Mouse (Mus musculus) MEL (cell line): ENCODE data around the gene Trappc2l. TPM values are rescaled to one million over a fixed set of nuclear protein-coding genes. Genes with fewer than 3 reads are reported as not detected.

Experiments
- DNase-seq: peaks from one replicate; pipeline ENCODE4 v3.0.0; 2011; ENCODE audit warnings: low read depth, low spot score
- H3K27ac ChIP-seq: 2 replicates; pipeline ENCODE4 v1.5.1; 2012; ENCODE audit warnings: low read depth, mild to moderate bottlenecking, control low read depth, low read length, moderate library complexity; ENCODE audit not compliant: control insufficient read depth
- H3K27me3 ChIP-seq, 2 experiments: fragments of 150-350 bp in 1 of 2; sonication (generic) in 1 of 2; 2 replicates each; pipeline ENCODE4 v1.6.1; 2012; ENCODE audit warnings: low read length in 2 of 2, mild to moderate bottlenecking in 2 of 2, improper control_type of control experiment in 1 of 2, moderate library complexity in 1 of 2; ENCODE audit not compliant: insufficient read depth in 2 of 2, control insufficient read depth in 1 of 2
- H3K36me3 ChIP-seq, 2 experiments: 2 replicates each; pipeline ENCODE4 v1.6.1; 2012 to 2014; ENCODE audit warnings: low read length in 2 of 2, improper control_type of control experiment in 1 of 2, inconsistent platforms in 1 of 2, mild to moderate bottlenecking in 1 of 2; ENCODE audit not compliant: insufficient read depth in 2 of 2, control insufficient read depth in 1 of 2
- H3K4me1 ChIP-seq, 2 experiments: fragments of 150-350 bp in 1 of 2; sonication (generic) in 1 of 2; 2 replicates each; pipeline ENCODE4 v1.6.1; 2012; ENCODE audit warnings: low read length in 2 of 2, improper control_type of control experiment in 1 of 2, mild to moderate bottlenecking in 1 of 2; ENCODE audit not compliant: insufficient read depth in 2 of 2, control insufficient read depth in 1 of 2
- H3K4me3 ChIP-seq, 2 experiments: fragments of 150-350 bp in 1 of 2; sonication (generic) in 1 of 2; 2 replicates each; pipeline ENCODE4 v1.5.1; 2012; ENCODE audit warnings: low read depth in 2 of 2, low read length in 2 of 2, mild to moderate bottlenecking in 2 of 2, moderate library complexity in 2 of 2, control low read depth in 1 of 2, improper control_type of control experiment in 1 of 2; ENCODE audit not compliant: control insufficient read depth in 1 of 2, insufficient read depth in 1 of 2
- H3K79me2 ChIP-seq: 2 replicates; pipeline ENCODE4 v1.6.1; 2012; ENCODE audit warnings: mild to moderate bottlenecking, low read length, moderate library complexity; ENCODE audit not compliant: control insufficient read depth, poor library complexity, insufficient read depth
- H3K9ac ChIP-seq: 2 replicates; pipeline ENCODE4 v1.6.1; 2012; ENCODE audit warnings: low read depth, mild to moderate bottlenecking, control low read depth, low read length, moderate library complexity; ENCODE audit not compliant: control insufficient read depth, poor library complexity, severe bottlenecking
- H3K9me3 ChIP-seq: fragments of 150-350 bp; sonication (generic); replicated peaks from 2 replicates; pipeline ENCODE4 v1.6.1; 2012; ENCODE audit warnings: mild to moderate bottlenecking, low read length, improper control_type of control experiment, moderate library complexity; ENCODE audit not compliant: insufficient read depth
- BHLHE40 ChIP-seq: IDR thresholded peaks from 2 replicates; pipeline ENCODE4 v1.6.1; 2012; ENCODE audit warnings: low read depth, mild to moderate bottlenecking, inconsistent platforms, low read length, improper control_type of control experiment, borderline replicate concordance
- CHD1 ChIP-seq: IDR thresholded peaks from 2 replicates; pipeline ENCODE4 v1.6.1; 2012; ENCODE audit warnings: low read depth, mild to moderate bottlenecking, inconsistent platforms, low read length, improper control_type of control experiment
- CTCF ChIP-seq, 3 experiments: IDR thresholded peaks in 2 of 3; conservative IDR thresholded peaks in 1 of 3; 2 replicates each; pipeline ENCODE4 v1.5.1; 2011 to 2012; ENCODE audit warnings: low read length in 3 of 3, low read depth in 2 of 3, mild to moderate bottlenecking in 2 of 3, improper control_type of control experiment in 1 of 3, inconsistent platforms in 1 of 3, mixed read lengths in 1 of 3, moderate library complexity in 1 of 3; ENCODE audit not compliant: control insufficient read depth in 1 of 3, insufficient read depth in 1 of 3, poor library complexity in 1 of 3, severe bottlenecking in 1 of 3
- E2F4 ChIP-seq: IDR thresholded peaks from 2 replicates; pipeline ENCODE4 v1.6.1; 2011; ENCODE audit warnings: low read depth, low read length, improper control_type of control experiment, borderline replicate concordance
- ELF1 ChIP-seq: IDR thresholded peaks from 2 replicates; pipeline ENCODE4 v1.6.1; 2014; ENCODE audit warnings: low read depth, mild to moderate bottlenecking, inconsistent platforms, low read length, improper control_type of control experiment, moderate library complexity
- EP300 ChIP-seq, 2 experiments: IDR thresholded peaks; 2 replicates each; pipeline ENCODE4 v1.6.1; 2011; ENCODE audit warnings: improper control_type of control experiment in 2 of 2, low read length in 2 of 2, low read depth in 1 of 2, mild to moderate bottlenecking in 1 of 2
- ETS1 ChIP-seq: IDR thresholded peaks from 2 replicates; pipeline ENCODE4 v1.6.1; 2012; ENCODE audit warnings: low read depth, mild to moderate bottlenecking, inconsistent platforms, low read length, improper control_type of control experiment, moderate library complexity
- HCFC1 ChIP-seq: IDR thresholded peaks from 2 replicates; pipeline ENCODE4 v1.6.1; 2012; ENCODE audit warnings: low read depth, mild to moderate bottlenecking, inconsistent platforms, low read length, improper control_type of control experiment, moderate library complexity
- KAT2A ChIP-seq: conservative IDR thresholded peaks from 2 replicates; pipeline ENCODE4 v1.6.1; 2012; ENCODE audit warnings: low read depth, low read length, improper control_type of control experiment, inconsistent platforms
- MAFK ChIP-seq: IDR thresholded peaks from 2 replicates; pipeline ENCODE4 v1.6.1; 2011; ENCODE audit warnings: low read depth, mild to moderate bottlenecking, low read length, improper control_type of control experiment, borderline replicate concordance
- MEF2A ChIP-seq: IDR thresholded peaks from 2 replicates; pipeline ENCODE4 v1.6.1; 2014; ENCODE audit warnings: low read depth, mild to moderate bottlenecking, inconsistent platforms, low read length, improper control_type of control experiment; ENCODE audit not compliant: poor library complexity, insufficient replicate concordance, severe bottlenecking; ENCODE audit errors: extremely low read depth
- MYB ChIP-seq: IDR thresholded peaks from 2 replicates; pipeline ENCODE4 v1.6.1; 2011; ENCODE audit warnings: mild to moderate bottlenecking, low read depth, low read length, improper control_type of control experiment
- MYC ChIP-seq: IDR thresholded peaks from 2 replicates; pipeline ENCODE4 v1.6.1; 2011; ENCODE audit warnings: low read depth, mild to moderate bottlenecking, low read length, improper control_type of control experiment, moderate library complexity
- NELFE ChIP-seq: IDR thresholded peaks from 2 replicates; pipeline ENCODE4 v1.6.1; 2011; ENCODE audit warnings: low read depth, low read length, improper control_type of control experiment
- NRF1 ChIP-seq: IDR thresholded peaks from 2 replicates; pipeline ENCODE4 v1.6.1; 2014; ENCODE audit warnings: low read depth, mild to moderate bottlenecking, inconsistent platforms, low read length, improper control_type of control experiment, moderate library complexity; ENCODE audit not compliant: poor library complexity, insufficient read depth, severe bottlenecking
- POLR2A ChIP-seq, 2 experiments: IDR thresholded peaks; 2 replicates each; pipeline ENCODE4 v1.6.1; 2011 to 2012; ENCODE audit warnings: low read length in 2 of 2, mild to moderate bottlenecking in 2 of 2, control low read depth in 1 of 2, improper control_type of control experiment in 1 of 2, low read depth in 1 of 2, moderate library complexity in 1 of 2; ENCODE audit not compliant: control insufficient read depth in 1 of 2, insufficient read depth in 1 of 2, poor library complexity in 1 of 2
- POLR2AphosphoS2 ChIP-seq: IDR thresholded peaks from 2 replicates; pipeline ENCODE4 v1.6.1; 2011; ENCODE audit warnings: low read length, improper control_type of control experiment
- POLR2AphosphoS5 ChIP-seq: IDR thresholded peaks from 2 replicates; pipeline ENCODE4 v1.6.1; 2012; ENCODE audit warnings: low read depth, borderline replicate concordance, mild to moderate bottlenecking, inconsistent platforms, low read length, moderate library complexity, mixed read lengths
- SMC3 ChIP-seq: IDR thresholded peaks from 2 replicates; pipeline ENCODE4 v1.6.1; 2011; ENCODE audit warnings: low read depth, low read length, improper control_type of control experiment
- TAL1 ChIP-seq: IDR thresholded peaks from 2 replicates; pipeline ENCODE4 v1.6.1; 2012; ENCODE audit warnings: mild to moderate bottlenecking, inconsistent platforms, low read length, moderate library complexity, mixed read lengths
- TBP ChIP-seq: IDR thresholded peaks from 2 replicates; pipeline ENCODE4 v1.8.0; 2011; ENCODE audit warnings: low read depth, low read length, improper control_type of control experiment
- UBTF ChIP-seq: IDR thresholded peaks from 2 replicates; pipeline ENCODE4 v1.6.1; 2012; ENCODE audit warnings: low read depth, mild to moderate bottlenecking, inconsistent platforms, low read length, improper control_type of control experiment, moderate library complexity, borderline replicate concordance; ENCODE audit not compliant: insufficient read depth
- USF1 ChIP-seq: IDR thresholded peaks from 2 replicates; pipeline ENCODE4 v1.6.1; 2014; ENCODE audit warnings: low read depth, mild to moderate bottlenecking, inconsistent platforms, low read length, improper control_type of control experiment, moderate library complexity
- USF2 ChIP-seq, 2 experiments: IDR thresholded peaks; 2 replicates each; pipeline ENCODE4 v1.6.1; 2011 to 2012; ENCODE audit warnings: improper control_type of control experiment in 2 of 2, low read length in 2 of 2, borderline replicate concordance in 1 of 2, inconsistent platforms in 1 of 2, low read depth in 1 of 2, mild to moderate bottlenecking in 1 of 2; ENCODE audit not compliant: insufficient read depth in 1 of 2
- ZNF384 ChIP-seq: IDR thresholded peaks from 2 replicates; pipeline ENCODE4 v1.6.1; 2012; ENCODE audit warnings: low read depth, mild to moderate bottlenecking, inconsistent platforms, low read length, improper control_type of control experiment
- polyA plus RNA-seq, 2 experiments: library from polyadenylated mRNA; stranded (reverse) in 1 of 2; unstranded in 1 of 2; fragments of >175 nt in 1 of 2; fragments of >200 nt in 1 of 2; gene quantifications; 2 replicates each; pipeline versions ENCODE4 v1.2.1 to v1.2.4; 2012; ENCODE audit warnings: low replicate concordance in 2 of 2, low read depth in 1 of 2; ENCODE audit not compliant: insufficient read length in 2 of 2, insufficient read depth in 1 of 2, missing spikeins in 1 of 2
- total RNA-seq: library from RNA; depleted of rRNA; stranded (reverse); fragments of 300-350 nt; gene quantifications from 2 replicates; pipeline ENCODE4 v1.2.3, GENCODE M21; 2012

Trappc2l gene
- total and polyA plus RNA-seq, 3 experiments: 15.1 to 21.7 TPM; not detected in 1

GRCm38 (mm10) chr8:122600666-122601065 lies 10.8 kb upstream of the Trappc2l start:
- H3K27me3 ChIP-seq: no peaks in the 10 kb centered on the region
- no peak for DNase-seq
- H3K9ac ChIP-seq: no peak overlapping the region
- no peaks in the 10 kb centered on the region for H3K36me3 ChIP-seq
- no peaks in the 10 kb centered on the region for H3K9me3 ChIP-seq
- H3K79me2 ChIP-seq: no peaks in the 10 kb centered on the region
- no peaks in the 10 kb centered on the region for H3K4me1 ChIP-seq
- TF ChIP-seq USF1: no peak
- TF ChIP-seq TBP: no peak
- TF ChIP-seq NRF1: no peak
- TF ChIP-seq KAT2A: no peak
- TF ChIP-seq ZNF384: no peak
- no peak for TF ChIP-seq UBTF
- no peak for TF ChIP-seq CTCF (IDR thresholded peaks at IDR 0.05 in 2 of 3, conservative IDR thresholded peaks at IDR 0.05 in 1 of 3; ENCODE audit: control insufficient read depth in 1 of 3, insufficient read depth in 1 of 3, low read depth in 2 of 3, low read length in 3 of 3, poor library complexity in 1 of 3, severe bottlenecking in 1 of 3)
- no peak for TF ChIP-seq CHD1
- no peak for TF ChIP-seq ETS1
- TF ChIP-seq E2F4: no peak
- TF ChIP-seq HCFC1: no peak
- no peak for TF ChIP-seq MYC
- no peak for TF ChIP-seq NELFE
- TF ChIP-seq BHLHE40: no peak
- TF ChIP-seq MEF2A: no peak
- TF ChIP-seq USF2 (IDR thresholded peaks at IDR 0.05; ENCODE audit: borderline replicate concordance in 1 of 2, insufficient read depth in 1 of 2, low read depth in 1 of 2, low read length in 2 of 2): no peak
- no peak for TF ChIP-seq MYB
- H3K4me3 ChIP-seq: no peak overlapping the region
- no peak overlapping the region for H3K27ac ChIP-seq

- H3K4me3 ChIP-seq: no peak overlapping the region
These were observed 6.8 kb upstream of the Trappc2l start for GRCm38 (mm10) chr8:122604640-122605039.

More at GRCm38 (mm10) chr8:122604640-122605039, 6.8 kb upstream of the Trappc2l start:
- H3K27ac ChIP-seq: no peak overlapping the region
- DNase-seq: no peak
- no peaks in the 10 kb centered on the region for H3K27me3 ChIP-seq
- no peaks in the 10 kb centered on the region for H3K36me3 ChIP-seq
- H3K4me1 ChIP-seq: no peaks in the 10 kb centered on the region
- H3K9ac ChIP-seq: no peak overlapping the region
- TF ChIP-seq POLR2AphosphoS2 (no peak), TAL1 (no peak), POLR2AphosphoS5 (no peak), EP300 (IDR thresholded peaks at IDR 0.05; ENCODE audit: low read depth in 1 of 2, low read length in 2 of 2) (no peak), MAFK (no peak), ELF1 (no peak), UBTF (no peak), SMC3 (no peak), USF1 (no peak), POLR2A (IDR thresholded peaks at IDR 0.05; ENCODE audit: control insufficient read depth in 1 of 2, insufficient read depth in 1 of 2, low read depth in 1 of 2, low read length in 2 of 2, poor library complexity in 1 of 2) (no peak)
- TF ChIP-seq, all 39 proteins: peak for 0
- Histone ChIP-seq H3K79me2 (no peaks in the 10 kb centered on the region), H3K9me3 (no peaks in the 10 kb centered on the region)
